Mouse (Mus musculus) G1E (cell line): ENCODE results near the gene Cpne5. TPM values are rescaled to one million over a fixed set of nuclear protein-coding genes. Genes with fewer than 3 reads are reported as not detected.
A peak's percentile ranks its signal among the peaks of the same experiment; 100 is the strongest.
"Not testable (repeated sequence)": the region's sequence is repeated elsewhere in the genome, so short reads cannot be mapped to it uniquely, and the experiment has no call there.

ENCODE experiments used
- ATAC-seq: 2 replicates; pipeline ENCODE4 v1.8.0; 2016; ENCODE audit warnings: mild to moderate bottlenecking; ENCODE audit not compliant: insufficient number of reproducible peaks, poor library complexity, low FRiP score, severe bottlenecking; ENCODE audit errors: extremely low read depth
- DNase-seq: peaks from one replicate; pipeline ENCODE4 v3.0.0; 2012; ENCODE audit warnings: low spot score
- H3K27me3 ChIP-seq: 2 replicates; pipeline ENCODE4 v1.6.1; 2012; ENCODE audit warnings: mild to moderate bottlenecking, low read length, inconsistent platforms; ENCODE audit not compliant: insufficient read depth
- H3K36me3 ChIP-seq: replicated peaks from 2 replicates; pipeline ENCODE3; 2012; ENCODE audit warnings: mild to moderate bottlenecking, inconsistent platforms
- H3K4me1 ChIP-seq: 2 replicates; pipeline ENCODE4 v1.6.1; 2012; ENCODE audit warnings: low read depth, low read length, inconsistent platforms, mixed read lengths; ENCODE audit not compliant: insufficient read depth
- H3K4me3 ChIP-seq: 2 replicates; pipeline ENCODE4 v1.5.1; 2012; ENCODE audit warnings: low read depth, mild to moderate bottlenecking, inconsistent platforms, low read length, moderate library complexity, mixed read lengths
- H3K9me3 ChIP-seq: replicated peaks from 2 replicates; pipeline ENCODE4 v1.6.1; 2012; ENCODE audit warnings: inconsistent platforms
- CTCF ChIP-seq: IDR thresholded peaks from 2 replicates; pipeline ENCODE4 v1.5.1; 2012; ENCODE audit warnings: low read depth, low read length, inconsistent platforms, mixed read lengths
- GATA1 ChIP-seq: IDR thresholded peaks from 2 replicates; pipeline ENCODE4 v1.6.1; 2012; ENCODE audit warnings: borderline replicate concordance, low read length, inconsistent platforms, mixed read lengths
- GATA2 ChIP-seq: IDR thresholded peaks from 2 replicates; pipeline ENCODE4 v1.6.1; 2012; ENCODE audit warnings: low read depth, low read length, inconsistent platforms, borderline replicate concordance
- POLR2AphosphoS5 ChIP-seq: IDR thresholded peaks from 2 replicates; pipeline ENCODE4 v1.6.1; 2012; ENCODE audit warnings: low read depth, low read length, inconsistent platforms; ENCODE audit not compliant: insufficient replicate concordance
- TAL1 ChIP-seq: conservative IDR thresholded peaks from 2 replicates; pipeline ENCODE4 v1.6.1; 2012; ENCODE audit warnings: low read depth, low read length, inconsistent platforms, mixed read lengths
- polyA plus RNA-seq: library from polyadenylated mRNA; stranded (reverse); fragments of >175 nt; gene quantifications from 2 replicates; pipeline ENCODE4 v1.2.3, GENCODE M21; 2012
- total RNA-seq, 2 experiments: library from RNA; stranded (forward) in 1 of 2; stranded (reverse) in 1 of 2; fragments of 200-1000 nt in 1 of 2; fragments of >200 nt in 1 of 2; fragmentation: Nextera tagmentation in 1 of 2; gene quantifications; 2 replicates each; pipeline ENCODE4 v1.2.3; 2014 to 2017

Cpne5 gene
- total and polyA plus RNA-seq, 3 experiments: 0.71 to 21.0 (median 2.1) TPM

DNA sequence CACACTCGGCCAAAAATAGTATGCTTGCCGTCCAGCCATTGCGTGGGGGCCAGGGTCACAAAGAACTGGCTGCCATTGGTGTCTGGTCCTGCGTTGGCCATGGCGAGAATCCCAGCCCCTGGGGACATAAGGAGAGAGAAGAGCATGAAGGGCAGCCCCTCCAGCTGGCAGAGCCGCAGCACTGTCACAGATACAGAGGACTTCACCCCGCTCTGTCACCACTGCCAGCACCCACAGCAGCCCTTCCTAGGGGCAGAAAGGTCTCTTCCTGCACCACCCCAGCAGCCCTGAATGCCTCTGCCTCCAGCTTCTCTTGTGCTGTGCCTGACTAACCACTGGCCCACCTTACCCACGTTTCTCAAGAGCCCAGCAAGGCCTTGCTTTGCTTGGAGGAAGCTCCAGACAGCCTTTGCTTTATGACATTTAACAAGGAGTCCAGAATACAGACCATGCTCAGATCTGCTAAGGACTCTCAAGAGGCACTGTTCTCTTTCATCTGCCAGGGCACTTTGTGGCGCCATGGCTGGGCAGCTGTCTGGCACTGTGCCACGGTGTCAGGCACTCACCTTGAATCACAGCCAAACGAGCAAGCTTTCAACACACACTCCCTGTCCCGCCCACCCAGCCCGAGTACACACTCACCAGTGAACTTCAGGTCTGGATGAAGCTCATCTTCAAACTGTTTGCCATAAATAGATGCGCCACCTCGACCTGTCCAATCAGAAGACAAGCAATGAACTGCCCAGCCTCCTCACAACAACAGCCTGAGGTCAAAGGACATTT lies 13.8 kb upstream of the Cpne5 start:
- peaks cover 86% of the 10 kb centered on the region for H3K36me3 ChIP-seq
- H3K27me3 ChIP-seq: no peaks in the 10 kb centered on the region
- H3K4me3 ChIP-seq: no peak overlapping the region
- peaks cover 47% of the 10 kb centered on the region for H3K4me1 ChIP-seq
- DNase-seq: no peak
- TF ChIP-seq GATA1 (no peak), POLR2AphosphoS5 (no peak), GATA2 (no peak)
- ATAC-seq: no peak
- H3K9me3 ChIP-seq: no peaks in the 10 kb centered on the region

DNA sequence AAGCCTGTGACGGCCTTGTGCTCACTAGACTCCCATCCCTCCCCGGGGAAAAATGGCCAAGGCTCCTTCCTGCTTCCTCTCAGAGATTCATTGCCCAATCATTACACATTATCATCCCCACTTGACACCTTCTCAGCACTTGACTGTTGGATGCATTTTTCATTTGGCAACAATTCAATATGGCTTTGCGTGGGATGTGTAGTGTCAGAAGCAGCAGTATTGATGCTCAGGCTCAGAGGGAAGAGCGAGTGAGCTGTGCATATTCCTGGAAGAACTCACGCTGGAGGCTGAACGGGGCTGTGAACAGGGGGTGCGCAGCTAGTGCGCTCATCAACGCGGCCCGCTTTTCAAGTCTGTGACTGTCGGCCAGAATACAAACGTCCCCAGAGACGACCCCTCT lies 13.0 kb upstream of the Cpne5 start:
- not testable (repeated sequence) for ATAC-seq, DNase-seq, H3K27me3 ChIP-seq, H3K9me3 ChIP-seq, H3K4me3 ChIP-seq
- H3K36me3 ChIP-seq: peaks cover 78% of the 10 kb centered on the region
- peaks cover 43% of the 10 kb centered on the region for H3K4me1 ChIP-seq

DNA sequence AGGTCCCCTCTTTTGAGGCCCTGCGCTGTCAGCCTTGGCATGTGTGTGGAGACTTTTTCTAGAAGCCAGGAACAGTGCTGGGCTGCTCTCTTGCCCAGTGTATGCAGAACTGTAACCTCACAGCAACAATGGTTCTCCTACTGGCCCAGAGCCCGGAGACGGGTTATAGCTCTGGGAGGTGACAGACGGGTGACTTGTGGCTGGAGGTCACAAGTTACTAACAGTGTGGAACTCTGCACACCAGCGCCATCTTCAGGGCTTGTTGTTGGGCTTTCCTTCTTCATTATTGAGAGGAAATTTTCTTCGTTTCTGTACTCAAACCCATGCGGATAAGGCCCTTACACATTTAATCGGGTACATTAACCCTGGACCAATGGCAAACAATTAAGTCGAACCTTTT lies 11.5 kb upstream of the Cpne5 start:
- no peak for TF ChIP-seq POLR2AphosphoS5
- TF ChIP-seq GATA1: no peak
- no peak for TF ChIP-seq GATA2
- TF ChIP-seq TAL1: no peak
- no peak for TF ChIP-seq CTCF
- no peak for DNase-seq
- peaks cover 68% of the 10 kb centered on the region for H3K36me3 ChIP-seq
- H3K9me3 ChIP-seq: no peaks in the 10 kb centered on the region
- ATAC-seq: no peak
- H3K4me1 ChIP-seq: peaks cover 49% of the 10 kb centered on the region
- H3K4me3 ChIP-seq: no peak overlapping the region
- H3K27me3 ChIP-seq: peaks cover 8% of the 10 kb centered on the region

DNA sequence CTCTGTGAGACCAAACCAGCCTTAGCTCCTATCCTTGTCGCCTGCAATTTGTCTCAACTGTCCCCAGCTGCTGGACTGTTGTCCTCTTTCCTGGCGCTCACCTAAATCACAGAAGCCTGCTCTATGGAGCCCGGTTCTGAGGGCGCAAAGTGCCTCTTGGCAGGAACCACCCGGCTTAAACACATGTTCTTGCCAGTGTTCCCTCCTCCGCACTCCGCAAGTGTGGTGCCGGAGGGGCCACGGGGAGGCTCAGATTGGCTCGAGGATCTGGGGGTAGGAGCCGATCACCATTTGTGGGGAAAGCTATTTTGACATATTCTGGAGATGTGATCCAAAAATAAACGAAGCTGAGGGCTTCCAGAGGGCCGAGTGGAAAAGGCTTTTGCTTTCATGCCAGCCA lies 9.9 kb upstream of the Cpne5 start:
- DNase-seq: no peak
- H3K27me3 ChIP-seq: peaks cover 22% of the 10 kb centered on the region
- TF ChIP-seq GATA1 (no peak), POLR2AphosphoS5 (no peak), GATA2 (no peak), TAL1 (no peak), CTCF (no peak)
- H3K36me3 ChIP-seq: peaks cover 53% of the 10 kb centered on the region
- no peaks in the 10 kb centered on the region for H3K9me3 ChIP-seq
- peaks cover 35% of the 10 kb centered on the region for H3K4me1 ChIP-seq
- ATAC-seq: no peak
- H3K4me3 ChIP-seq: no peak overlapping the region

DNA sequence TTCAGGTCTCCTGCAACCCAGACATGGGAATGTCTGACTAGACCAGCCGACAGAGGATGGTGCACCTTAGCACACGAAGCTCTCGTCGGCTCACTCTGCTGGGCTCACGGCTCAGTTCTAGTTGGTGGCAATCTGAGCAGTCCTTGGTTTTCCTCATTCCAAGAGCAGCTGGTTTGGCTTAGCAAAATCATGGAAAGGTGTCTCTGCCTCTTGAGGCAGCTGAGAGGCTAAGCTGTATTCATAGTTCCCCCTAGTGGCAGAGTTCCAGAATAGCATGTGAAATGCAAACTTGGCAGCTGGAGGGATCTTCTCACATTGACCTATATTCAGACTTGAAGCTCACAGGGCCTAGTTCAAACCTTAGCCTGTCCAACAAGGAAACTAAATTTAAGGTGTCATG lies 8.6 kb upstream of the Cpne5 start:
- Histone ChIP-seq H3K36me3 (peaks cover 41% of the 10 kb centered on the region), H3K4me3 (no peak overlapping the region), H3K4me1 (peaks cover 27% of the 10 kb centered on the region), H3K9me3 (no peaks in the 10 kb centered on the region), H3K27me3 (peaks cover 34% of the 10 kb centered on the region)
- peak; percentile 38 for DNase-seq
- no peak; the same call in 1 of the 2 replicates for ATAC-seq
- TF ChIP-seq GATA1: no peak
- peak; percentile 70 for TF ChIP-seq CTCF

DNA sequence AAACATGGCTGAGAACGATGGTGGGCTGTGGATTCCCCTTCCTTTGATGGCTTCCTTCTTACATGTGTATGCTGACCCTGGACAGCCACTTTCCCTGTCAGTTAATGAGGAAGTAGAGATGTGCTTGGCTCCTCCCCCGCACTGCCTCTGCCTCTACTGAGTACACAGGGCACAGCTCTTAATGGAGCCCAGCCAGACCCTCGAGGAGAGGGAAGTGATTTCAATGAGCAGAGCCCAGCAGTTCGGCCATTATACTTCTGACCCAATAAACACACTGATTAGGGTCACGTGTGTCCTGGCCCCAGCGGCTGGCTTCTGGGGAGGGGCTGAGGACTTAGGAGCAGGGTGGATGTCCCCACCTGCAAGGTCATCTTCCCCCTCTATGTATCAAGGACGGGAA lies 7.8 kb upstream of the Cpne5 start:
- no peak for ATAC-seq
- peaks cover 33% of the 10 kb centered on the region for H3K36me3 ChIP-seq
- peaks cover 42% of the 10 kb centered on the region for H3K27me3 ChIP-seq
- DNase-seq: peak; percentile 52
- peaks cover 22% of the 10 kb centered on the region for H3K4me1 ChIP-seq
- no peak for TF ChIP-seq POLR2AphosphoS5
- TF ChIP-seq GATA1: no peak
- no peak for TF ChIP-seq GATA2
- no peak for TF ChIP-seq TAL1
- TF ChIP-seq CTCF: no peak
- no peak overlapping the region for H3K4me3 ChIP-seq
- no peaks in the 10 kb centered on the region for H3K9me3 ChIP-seq

DNA sequence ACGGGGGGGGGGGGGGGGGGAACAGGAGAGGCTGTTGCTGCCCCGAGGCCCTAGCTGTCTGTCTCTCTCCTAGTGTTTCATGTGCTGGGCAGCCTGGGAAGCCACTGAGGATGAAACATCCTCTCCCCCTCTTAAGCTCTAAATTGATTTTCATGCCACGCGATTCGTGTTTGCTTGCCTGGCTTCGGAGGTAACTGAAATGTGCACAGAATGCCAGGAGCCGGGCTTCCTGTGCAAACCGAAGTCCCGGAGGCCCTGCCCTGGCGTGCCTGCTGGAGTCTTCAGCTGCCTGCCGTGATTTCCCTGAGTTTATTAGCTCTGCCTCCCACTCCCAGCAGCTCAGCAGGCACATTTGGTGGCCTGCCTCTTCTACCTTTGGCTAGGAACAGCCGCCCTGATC lies 6.9 kb upstream of the Cpne5 start:
- ATAC-seq: no peak
- DNase-seq: no peak
- Histone ChIP-seq H3K4me1 (peaks cover 17% of the 10 kb centered on the region), H3K9me3 (no peaks in the 10 kb centered on the region), H3K36me3 (peaks cover 25% of the 10 kb centered on the region), H3K4me3 (no peak overlapping the region), H3K27me3 (peaks cover 50% of the 10 kb centered on the region)
- TF ChIP-seq TAL1: no peak
- TF ChIP-seq GATA2: no peak
